Mouse (Mus musculus): ENCODE data around the gene Stau1.
"Not testable (repeated sequence)": the region's sequence is repeated elsewhere in the genome, so short reads cannot be mapped to it uniquely, and the experiment has no call there.

Stau1 gene

DNA sequence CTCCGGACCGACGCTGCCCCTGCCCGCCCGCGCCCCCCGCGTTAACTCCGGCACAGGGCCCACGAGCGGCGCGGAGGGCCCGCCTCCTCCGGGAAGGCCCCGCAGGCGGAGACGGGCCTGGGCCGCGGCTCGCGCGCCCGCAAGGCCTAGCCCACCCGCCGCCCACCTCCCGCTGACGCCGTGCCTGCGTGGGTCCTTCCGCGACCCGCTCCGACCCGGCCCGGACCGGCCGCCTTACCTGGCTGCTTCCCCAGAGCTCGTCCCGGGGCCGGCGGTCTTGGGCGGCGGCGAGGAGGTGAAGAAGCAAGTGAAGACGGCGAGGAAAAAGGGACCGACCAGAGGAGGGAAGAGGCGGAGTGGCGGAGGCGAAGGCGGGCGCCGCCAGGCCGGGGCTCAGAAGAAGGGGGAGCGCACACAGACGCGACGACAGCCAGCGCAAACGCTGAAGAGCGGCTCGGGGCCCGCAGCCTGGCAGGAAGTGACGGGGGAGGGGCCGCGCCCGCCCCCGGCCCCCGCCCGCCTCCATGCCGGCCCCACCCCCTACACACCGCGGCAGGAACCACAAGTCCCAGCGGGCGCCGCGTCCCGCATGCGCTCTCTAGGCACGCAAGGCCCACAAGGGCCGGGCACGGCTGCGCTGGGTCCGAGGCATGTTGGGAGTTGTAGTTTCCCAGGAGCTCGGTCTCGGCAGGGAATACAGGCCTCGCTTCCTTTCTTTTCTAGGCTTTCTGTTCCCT lies at the start of gene Stau1:
TSS of gene Stau1 (minus strand) at position 504 of the 737 bp plus-strand sequence.
- peak; percentile 96 to 98 for DNase-seq

DNA sequence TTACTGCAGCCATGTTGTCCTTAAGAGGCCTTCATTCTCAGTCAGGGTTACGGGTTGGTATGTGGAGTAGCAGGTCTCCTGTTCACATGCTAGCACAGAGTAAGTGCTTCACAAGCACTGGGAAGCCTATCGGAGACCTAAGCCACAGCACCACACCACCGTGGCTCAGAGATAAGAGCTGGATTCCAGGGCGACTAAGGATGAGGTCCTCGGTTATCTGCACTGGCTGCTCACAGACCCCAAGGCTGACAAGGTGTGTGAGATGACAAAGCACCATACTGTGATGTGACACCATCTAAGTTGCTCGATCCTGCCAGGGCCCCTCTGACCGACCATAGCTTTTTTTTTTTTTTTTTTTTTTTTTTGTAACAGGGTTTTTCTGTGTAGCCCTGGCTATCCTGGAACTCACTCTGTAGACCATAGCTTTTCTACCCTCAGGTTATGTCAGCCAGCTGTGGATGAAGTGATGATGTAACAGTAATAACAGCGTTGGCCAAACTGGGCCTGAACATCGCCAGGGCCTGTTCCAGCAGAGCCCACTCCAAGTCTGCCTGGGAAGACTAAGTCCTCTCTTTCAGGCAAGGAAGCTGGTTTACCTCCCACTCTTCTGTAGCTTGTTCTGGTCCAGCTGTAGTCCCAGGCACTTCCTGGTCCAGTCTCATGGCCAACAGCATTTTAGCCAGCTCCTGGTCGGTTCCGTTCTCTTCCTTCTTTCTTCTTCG lies 47.5 kb upstream of the Stau1 start:
- DNase-seq: no peak

DNA sequence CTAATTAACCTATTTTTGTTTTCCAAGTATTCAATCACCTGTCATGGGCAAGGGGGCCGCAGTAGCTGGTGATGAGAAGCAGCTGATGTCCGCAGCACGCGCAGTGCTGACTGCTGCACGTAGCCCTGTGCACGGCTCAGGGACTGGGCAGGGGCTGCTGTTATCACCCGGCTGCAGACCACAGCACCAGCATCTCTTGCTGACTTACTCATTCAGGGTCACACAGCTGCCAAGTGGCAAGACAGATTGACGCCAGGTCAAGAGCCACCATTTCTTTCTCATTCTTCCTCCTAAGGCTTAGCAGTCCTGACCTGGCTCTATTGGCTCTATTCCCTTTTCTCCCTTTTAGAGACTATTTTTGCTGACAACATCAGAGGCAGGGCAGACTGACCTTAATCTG lies 43.3 kb upstream of the Stau1 start:
- no peak for DNase-seq

DNA sequence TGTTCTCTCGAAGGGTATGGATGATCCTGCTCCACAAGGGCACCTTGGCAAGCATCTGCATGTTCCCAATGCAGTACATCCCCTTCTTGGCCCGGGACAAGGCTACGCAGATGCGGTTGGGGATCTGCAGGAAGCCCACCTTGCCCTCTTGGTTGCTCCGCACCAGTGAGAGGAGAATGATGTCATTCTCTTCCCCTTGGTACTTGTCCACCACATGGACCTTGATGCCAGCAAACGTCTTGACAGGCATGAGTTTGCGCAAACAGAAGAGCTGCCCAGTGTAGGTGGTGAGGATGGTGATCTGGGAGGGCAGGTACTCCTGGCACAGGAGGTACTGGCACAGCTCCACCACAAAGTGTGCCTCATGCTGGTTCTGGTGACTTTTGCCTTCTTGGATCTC lies 42.6 kb upstream of the Stau1 start:
- no peak for DNase-seq

DNA sequence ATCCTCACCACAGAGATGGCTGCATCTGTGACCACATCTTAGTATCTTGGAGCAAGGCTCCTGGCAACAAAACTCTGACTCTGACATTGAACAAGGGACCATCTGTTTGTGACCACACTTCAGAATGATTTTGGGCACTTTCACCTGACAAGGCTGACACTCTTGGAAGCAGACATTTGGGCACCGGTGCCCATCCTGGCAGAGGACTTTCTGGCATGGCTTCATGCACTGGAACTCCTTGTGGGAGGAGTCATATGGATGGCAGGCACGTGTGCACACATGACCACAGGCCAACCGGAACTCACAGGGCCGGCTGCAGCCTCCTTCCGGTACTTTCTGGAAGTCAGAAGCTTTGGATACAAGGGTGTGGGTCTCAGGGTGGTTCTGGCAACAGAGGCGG lies 42.2 kb upstream of the Stau1 start:
- DNase-seq: no peak

DNA sequence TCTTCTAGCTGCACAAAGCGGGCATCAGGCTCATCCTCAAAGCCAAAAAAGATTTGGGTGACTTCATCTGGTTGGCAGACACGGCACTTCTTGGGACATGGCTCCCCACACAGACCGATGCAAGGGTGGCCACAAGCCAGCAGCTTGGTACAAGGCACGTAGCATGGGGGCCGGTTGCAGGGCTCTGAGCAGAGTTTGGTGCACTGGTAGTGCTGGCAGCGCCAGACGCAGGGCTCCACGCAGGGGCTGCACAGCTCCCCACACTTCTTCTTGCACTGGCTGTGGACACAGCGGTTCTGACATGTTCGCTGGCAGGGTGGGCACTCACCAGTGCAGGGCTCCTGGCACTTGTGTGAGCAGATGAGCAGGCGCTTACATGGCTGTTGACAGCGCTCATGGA lies 41.6 kb upstream of the Stau1 start:
- no peak for DNase-seq

DNA sequence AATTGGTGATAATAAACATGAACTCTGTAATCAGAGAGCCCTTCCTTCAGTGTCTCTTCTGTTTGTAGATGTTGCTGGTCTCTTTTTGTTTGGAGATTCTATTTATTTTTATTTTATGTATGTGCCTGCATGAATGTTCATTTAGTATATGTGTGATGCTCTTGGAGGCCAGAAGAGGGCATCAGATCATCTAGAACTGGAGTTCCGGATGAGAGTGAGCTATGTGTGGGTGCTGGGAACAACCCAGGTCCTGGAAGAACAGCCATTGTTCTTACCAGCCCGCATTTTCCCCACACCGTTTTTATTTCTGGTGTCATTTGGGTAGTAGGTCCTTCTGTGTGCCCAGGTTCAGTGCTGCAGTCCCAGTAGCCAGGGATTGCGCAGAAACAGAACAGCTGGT lies 34.4 kb upstream of the Stau1 start:
- DNase-seq: no peak

DNA sequence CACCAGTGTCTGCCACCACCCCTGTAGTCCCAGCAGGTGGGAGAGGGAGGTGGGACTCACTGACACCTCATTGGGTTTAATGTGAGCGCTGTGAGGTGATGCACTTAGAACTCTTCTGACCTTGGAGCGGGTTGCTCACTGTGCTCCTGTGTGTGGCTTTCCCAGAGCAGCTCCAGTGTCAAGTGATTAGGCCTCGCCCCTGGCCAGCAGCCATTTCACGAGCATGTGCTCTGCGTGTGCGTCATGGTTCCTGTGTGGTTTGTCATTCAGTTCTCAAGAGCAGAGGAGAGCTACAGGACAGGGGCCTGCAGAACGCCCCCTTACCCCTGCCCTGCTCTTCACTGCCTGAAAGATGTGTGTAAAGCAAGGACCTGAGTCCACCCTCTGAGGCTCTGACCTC lies 32.5 kb upstream of the Stau1 start:
- DNase-seq: no peak

DNA sequence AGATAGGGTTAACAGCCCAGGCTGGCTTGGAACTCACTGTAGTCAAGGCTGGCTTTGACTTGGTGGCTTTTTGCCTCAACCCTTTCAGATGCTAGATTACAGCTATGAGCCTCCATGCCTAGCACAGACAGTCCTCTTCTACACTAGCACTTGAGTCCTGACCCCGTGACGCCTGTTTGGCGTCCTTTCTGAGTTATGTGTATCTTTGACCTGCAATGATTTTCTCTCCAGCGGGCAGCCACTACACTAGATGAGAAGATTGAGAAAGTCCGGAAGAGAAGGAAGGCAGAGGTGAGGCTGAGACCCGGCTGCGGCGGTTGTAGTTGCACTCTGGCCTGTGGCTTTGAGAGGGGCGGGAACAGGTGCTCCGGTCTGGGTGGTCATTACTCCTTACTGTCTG lies 23.3 kb upstream of the Stau1 start:
- no peak for DNase-seq

DNA sequence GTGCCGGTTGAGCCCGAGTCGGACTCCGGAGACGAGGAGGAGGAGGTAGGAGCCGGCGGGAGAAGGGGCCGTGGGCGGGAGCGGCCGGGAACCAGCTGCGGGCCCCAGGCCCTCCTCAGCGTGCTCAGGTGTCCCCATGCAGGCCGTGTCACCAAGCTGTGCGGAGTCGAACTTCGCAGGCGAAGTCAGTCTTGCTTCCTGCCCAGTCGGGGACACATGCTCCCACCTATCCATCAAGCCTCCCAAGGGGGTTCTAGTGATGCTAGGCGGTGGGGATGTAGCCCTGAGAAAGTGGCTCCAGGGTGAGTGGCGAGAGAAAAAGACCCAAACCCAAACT lies 19.3 kb upstream of the Stau1 start:
- no peak for DNase-seq

DNA sequence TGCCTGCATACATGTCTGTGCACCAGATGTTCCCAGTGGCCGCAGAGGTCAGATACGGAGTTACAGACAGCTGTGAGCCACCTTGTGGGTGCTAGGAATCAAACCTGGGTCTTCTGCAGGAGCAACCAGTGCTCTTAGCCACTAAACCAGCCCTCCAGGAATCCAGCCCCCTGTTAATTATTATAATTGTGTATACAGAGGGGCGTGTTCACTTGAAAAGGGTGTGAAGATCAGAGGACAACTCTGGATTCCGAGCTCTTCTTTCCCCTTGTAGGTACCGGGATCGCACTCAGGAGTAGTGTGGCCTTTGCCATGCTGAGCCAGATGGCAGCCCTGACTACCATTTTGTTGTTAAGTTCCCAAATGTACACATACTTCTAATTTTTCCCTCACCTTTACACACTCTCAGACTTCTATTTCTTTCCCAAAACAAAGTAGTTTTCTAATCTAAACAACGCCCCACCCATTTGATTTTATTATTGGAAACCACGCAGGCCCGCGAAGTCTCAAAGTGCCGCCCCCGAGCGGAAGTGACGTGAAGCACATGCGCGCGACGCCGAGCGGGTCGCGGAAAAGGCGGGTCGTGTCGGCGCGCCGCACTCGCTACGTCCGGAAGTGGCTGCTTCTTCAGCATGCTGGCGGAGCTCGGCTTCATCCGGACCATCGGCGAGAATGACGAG lies 18.7 kb upstream of the Stau1 start, which contains the start of gene Ddx27:
TSS of gene Ddx27 (plus strand) at position 492 of the 680 bp plus-strand sequence.
- peak; percentile 95 to 96 for DNase-seq

DNA sequence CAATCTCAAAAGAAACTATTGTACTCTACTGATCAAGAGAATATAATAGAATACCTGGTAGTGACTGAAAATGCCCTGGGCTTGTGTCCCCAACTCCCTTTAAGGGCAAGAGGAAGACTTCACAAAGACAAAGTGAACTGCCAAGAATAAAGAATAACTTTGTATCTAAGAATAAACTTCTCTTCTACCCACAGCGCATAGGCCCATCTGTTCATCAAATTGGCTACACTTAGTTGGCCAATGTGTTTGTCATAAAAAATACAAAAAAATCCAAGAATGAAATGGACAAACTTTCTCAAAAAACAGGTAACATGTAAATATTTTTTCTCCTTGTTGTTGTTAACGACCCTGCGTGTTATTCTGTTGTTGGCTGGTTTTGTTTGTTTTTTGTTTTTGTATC lies 14.4 kb upstream of the Stau1 start:
- DNase-seq: no peak

DNA sequence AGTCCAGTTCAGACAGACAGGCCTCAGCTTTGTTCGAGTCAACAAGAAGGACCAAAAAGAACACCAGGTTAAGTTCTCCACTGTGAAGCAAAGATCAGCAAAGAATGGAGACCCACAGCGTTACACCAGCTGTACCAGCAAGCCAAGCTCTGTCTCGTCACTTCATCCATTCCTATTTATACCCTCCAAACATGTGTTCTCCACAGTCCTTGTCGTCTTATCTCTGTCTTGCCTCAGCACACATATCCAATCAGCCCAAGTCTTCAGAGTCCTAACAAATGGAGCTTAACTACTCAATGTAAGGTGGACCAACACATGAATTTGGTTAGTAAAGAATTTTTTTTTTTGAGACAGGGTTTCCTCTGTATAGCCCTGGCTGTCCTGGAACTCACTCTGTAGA lies 13.4 kb upstream of the Stau1 start:
- no peak for DNase-seq

DNA sequence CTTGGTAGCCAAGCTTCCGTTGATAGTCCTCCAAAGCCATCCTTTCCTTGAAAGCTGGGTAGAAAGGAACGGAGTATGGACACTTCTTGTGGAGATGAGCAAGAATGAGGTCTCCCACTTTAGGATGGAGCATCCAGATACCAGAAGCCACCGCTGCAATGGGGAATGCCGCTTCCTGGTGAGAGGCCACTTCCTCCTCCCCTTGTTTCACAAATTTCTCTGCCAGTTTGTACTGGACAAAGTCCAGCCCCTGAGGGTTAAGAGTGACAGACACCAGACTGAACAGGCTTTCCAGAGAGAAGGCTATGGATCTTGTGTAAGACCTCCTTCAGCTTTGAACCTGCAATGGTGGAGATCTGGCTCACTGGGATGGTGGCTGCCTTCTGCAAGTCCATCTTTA lies 11.5 kb upstream of the Stau1 start:
- not testable (repeated sequence) for DNase-seq

DNA sequence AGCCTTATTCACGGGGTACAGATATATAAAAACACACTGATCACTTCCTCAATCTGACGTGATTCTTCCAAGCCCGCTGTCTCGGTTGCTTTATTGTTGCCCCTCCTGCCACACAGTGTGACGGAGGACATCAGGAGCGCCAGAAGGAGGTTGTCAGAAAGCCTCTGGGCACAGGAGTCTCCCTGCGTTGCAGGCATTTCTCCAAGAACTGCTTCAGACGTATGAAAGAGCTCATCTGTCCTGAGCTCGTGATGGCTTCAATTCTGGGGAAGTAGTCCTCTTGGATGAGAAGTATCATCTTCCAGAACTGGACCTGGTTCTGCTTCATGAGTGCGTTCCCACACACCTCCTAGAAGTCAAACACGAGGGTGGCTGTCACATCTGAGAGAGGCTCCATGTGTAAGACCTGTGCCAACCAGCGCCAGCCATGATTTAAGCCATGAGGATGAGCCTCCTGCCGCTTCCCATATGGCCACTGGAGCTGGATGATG lies 10.9 kb upstream of the Stau1 start:
- DNase-seq: no peak

DNA sequence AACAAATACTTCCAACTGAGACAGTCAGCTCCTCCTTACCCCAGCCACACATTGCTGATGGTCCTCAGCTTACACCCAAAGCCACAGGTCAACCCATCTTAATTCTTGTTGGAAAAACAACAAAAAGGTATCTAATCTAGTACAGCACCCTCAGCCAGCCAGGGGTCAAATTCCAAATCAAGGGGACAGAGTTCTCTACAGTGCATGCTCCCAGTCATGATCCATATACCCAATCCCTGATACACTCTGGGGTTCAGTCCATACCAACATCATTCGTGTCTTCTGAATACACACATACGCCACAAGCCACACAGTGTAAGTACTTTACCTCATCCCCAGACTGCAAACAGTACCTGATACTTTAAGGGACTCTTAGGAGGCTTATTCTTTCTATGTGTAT lies 10.3 kb upstream of the Stau1 start:
- no peak for DNase-seq

DNA sequence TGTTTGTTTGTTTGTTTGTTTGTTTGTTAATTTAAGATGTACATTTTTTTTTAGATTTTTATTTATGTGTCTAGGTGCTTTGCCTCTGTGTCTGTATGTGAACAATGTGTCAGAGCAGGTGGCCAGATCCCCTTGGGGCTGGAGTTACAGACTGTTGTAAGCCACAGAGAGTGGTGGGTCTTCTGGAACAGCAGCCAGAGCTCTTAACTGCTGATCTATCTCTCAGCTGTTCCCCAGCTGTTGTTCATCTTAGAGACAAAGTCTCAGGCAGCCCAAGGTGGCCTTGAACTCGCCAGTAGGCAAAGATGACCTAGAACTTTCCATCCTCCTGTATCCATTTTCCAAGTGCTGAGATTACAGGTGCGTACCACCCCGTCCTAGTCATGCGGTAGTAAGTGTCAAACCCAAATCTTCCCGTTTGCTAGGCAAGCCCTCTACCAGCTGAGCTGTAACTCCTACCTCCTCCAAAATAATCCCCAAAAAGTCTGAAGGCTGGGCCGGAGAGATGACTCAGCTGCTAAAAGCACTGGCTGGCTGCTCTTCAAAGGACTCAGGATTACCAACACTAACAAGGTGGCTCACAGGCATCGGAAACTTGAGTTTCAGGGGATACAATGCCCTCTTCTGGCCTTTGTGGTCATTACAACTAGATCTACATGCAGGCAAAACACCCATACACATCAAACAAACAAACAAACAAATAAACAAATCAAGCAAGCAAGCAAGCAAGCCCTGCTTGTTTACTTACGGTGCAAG lies 8.2 kb upstream of the Stau1 start:
- peak; percentile 45 to 57 for DNase-seq

DNA sequence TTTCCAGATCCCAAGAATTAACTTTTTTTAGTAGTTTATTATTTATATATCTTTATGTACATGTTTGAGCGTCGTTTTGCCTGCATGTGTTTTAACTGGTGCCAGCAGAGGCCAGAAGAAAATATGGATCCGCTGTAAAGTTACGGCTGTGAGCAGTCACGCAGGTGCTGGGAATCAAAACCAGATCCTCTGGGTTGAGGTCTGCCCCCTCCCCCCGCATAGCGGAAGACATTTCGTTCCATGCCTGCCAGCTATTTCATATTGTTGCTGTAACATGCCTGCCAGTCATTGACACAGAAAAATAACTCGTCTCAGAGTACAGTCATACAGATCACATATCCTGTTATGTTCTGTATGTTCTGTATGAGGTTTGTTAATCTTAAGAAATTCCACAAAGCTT lies 5.4 kb upstream of the Stau1 start:
- DNase-seq: no peak

DNA sequence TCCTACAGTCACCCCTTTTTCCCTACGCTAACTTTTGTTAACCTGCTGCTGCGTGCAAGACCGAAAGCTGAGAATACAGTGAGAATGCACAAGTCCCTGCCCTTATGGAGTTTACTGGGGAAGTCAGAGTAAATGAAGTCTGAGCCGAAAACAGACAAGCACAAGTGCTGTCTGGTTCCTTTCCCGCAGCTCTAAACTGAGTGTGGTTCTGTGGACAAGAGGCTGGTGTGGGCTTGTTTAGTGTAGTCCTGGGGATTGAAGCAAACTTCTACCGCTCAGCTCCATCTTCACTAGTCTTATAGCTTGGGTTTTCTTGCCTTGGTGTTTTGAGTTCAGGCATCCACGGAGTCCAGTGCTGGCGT lies 415 bp upstream of the Stau1 start:
- DNase-seq: no peak

DNA sequence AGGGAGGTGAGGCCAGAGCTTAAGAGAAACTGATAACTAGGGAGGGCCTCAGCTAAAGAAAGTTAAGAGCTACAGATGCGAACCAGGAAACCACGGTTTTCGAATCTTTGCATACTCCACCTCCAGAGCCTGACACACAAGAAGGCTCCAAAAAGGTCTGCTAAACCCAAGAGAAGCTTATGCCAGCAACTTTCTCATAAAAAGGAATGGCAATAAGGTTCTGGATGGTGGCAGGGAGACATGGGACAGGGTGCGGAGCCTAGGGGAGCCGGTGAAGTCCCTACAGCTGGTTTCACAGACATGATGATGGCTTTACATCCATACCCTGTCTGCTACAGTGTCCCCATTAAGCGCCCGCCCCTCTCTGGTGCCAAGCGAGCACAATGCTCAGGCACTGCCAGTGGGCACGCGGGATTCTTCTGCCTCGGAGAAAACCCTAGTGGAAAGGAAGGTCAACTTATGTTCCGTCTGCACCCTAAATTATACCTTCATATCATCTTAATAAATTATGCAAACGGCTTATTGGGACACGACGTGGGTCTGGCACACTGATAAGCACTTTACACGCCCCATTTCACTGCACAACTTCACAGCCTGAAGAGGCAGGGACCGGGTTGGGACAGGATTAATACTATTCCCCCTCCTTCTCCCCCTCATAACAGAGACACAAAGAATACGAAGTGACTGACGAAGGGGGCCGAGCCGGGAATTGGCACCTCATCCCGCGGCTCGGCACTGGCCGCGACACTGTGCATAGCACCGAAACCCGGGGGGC lies 891 bp downstream of the Stau1 start:
- peak; percentile 34 to 52 for DNase-seq

DNA sequence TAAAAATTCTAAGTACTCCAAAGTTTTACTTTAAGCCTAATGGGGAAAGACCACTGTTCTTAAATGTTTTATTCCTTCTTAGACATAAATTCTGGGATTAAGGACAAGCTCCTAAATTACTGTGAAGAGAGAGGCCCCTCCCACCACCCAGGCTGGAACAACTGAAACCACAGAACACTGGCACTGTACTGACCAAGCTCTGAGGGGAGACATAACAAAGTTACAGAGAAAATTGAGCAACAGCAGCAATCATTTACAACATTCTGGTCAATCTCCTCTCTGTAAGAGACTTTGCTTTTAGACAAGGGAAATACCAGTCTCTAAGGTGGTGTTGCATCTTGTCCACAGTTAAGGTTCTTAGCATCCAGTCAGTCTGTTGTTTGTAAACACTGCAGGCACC lies 4.2 kb downstream of the Stau1 start:
- DNase-seq: peak in 1 of 2 experiments; percentile 22

DNA sequence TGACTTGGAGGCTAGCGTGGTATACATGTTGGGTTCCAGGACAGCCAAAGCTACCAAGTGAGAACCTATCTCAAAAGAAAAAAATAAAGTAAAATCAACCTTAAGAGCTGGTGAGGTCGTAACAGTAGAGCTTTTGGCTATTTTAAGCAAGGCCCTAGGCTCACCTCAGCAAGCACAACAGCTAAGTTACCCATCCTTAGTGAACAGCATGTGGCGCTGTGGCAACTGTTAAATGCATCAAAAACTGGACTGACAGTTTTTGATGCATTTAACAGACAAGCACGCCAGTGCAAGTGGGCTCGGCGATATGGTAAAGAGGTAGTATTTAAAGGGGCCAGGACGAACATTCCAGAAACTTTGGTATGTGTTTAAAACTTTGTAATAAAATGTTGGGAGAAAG lies 5.2 kb downstream of the Stau1 start:
- peak in 1 of 2 experiments; percentile 16 for DNase-seq
